Mouse (Mus musculus) limb, embryonic 12.5 days (tissue): ENCODE data around the gene Tbc1d10a. TPM values are rescaled to one million over a fixed set of nuclear protein-coding genes. Genes with fewer than 3 reads are reported as not detected.
A peak's percentile ranks its signal among the peaks of the same experiment; 100 is the strongest.
"Not testable (repeated sequence)": the region's sequence is repeated elsewhere in the genome, so short reads cannot be mapped to it uniquely, and the experiment has no call there.

Experiments
- ATAC-seq: fragments of 200-750 bp; cut with Nextera tagmentation; 2 replicates; pipeline ENCODE4 v1.8.0; 2017; ENCODE audit warnings: low read depth, moderate TSS enrichment; ENCODE audit not compliant: insufficient number of reproducible peaks, insufficient read depth, low FRiP score, low TSS enrichment
- H3K27ac ChIP-seq: fragments of 300-500 bp; sonication (generic); 2 replicates; pipeline ENCODE4 v1.5.1; 2016; ENCODE audit warnings: mild to moderate bottlenecking, moderate library complexity
- H3K27me3 ChIP-seq: fragments of 300-500 bp; sonication (generic); 2 replicates; pipeline ENCODE4 v1.6.1; 2016; ENCODE audit warnings: mild to moderate bottlenecking, moderate library complexity
- H3K36me3 ChIP-seq: fragments of 300-500 bp; sonication (generic); 2 replicates; pipeline ENCODE4 v1.6.1; 2016; ENCODE audit warnings: mild to moderate bottlenecking, moderate library complexity
- H3K4me1 ChIP-seq: fragments of 300-500 bp; sonication (generic); replicated peaks from 2 replicates; pipeline ENCODE4 v1.6.1; 2016
- H3K4me2 ChIP-seq: fragments of 300-500 bp; sonication (generic); 2 replicates; pipeline ENCODE4 v1.6.1; 2016; ENCODE audit warnings: mild to moderate bottlenecking, moderate library complexity
- H3K4me3 ChIP-seq: fragments of 300-500 bp; sonication (generic); replicated peaks from 2 replicates; pipeline ENCODE4 v1.5.1; 2016; ENCODE audit warnings: mild to moderate bottlenecking
- H3K9ac ChIP-seq: fragments of 300-500 bp; sonication (generic); replicated peaks from 2 replicates; pipeline ENCODE4 v1.6.1; 2016; ENCODE audit warnings: mild to moderate bottlenecking, moderate library complexity
- H3K9me3 ChIP-seq: fragments of 300-500 bp; sonication (generic); 2 replicates; pipeline ENCODE4 v1.6.1; 2016; ENCODE audit warnings: mild to moderate bottlenecking, moderate library complexity
- WGBS: fragments of 180-500 bp; shearing (Covaris S2); methylation state at CpG from one replicate; pipeline ENCODE4 v1.1.7; 2016; 5-methylcytosine and 5-hydroxymethylcytosine counted together
- polyA plus RNA-seq: library from polyadenylated mRNA; unstranded; fragments of >200 nt; fragmentation: Nextera tagmentation; extraction: Ambion mirVana; gene quantifications from 2 replicates; pipeline ENCODE4 v1.2.1, GENCODE M21; 2016

Gene Tbc1d10a
- polyA plus RNA-seq, 1 experiment from 2014 or later, result 36.8 TPM

GRCm38 (mm10) chr11:4184251-4184952, 2.2 kb upstream of the Tbc1d10a start:
- Histone ChIP-seq H3K4me2 (no peak overlapping the region), H3K9ac (no peak overlapping the region), H3K4me1 (peaks cover 7% of the 10 kb centered on the region), H3K36me3 (peaks cover 39% of the 10 kb centered on the region), H3K27me3 (0 out of 2 replicates have a peak, but pooled peaks cover 4% of the 10 kb centered on the region), H3K27ac (no peak overlapping the region), H3K4me3 (no peak overlapping the region), H3K9me3 (no peaks in the 10 kb centered on the region)
- 74% methylated on average over 4 of the region's 4 CpGs for WGBS
- ATAC-seq, result no peak

GRCm38 (mm10) chr11:4185480-4185879, 1.1 kb upstream of the Tbc1d10a start:
- H3K4me3 ChIP-seq, H3K27ac ChIP-seq, ATAC-seq, H3K4me2 ChIP-seq, H3K9ac ChIP-seq, H3K9me3 ChIP-seq, H3K27me3 ChIP-seq: not testable (repeated sequence)
- H3K36me3 ChIP-seq, result peaks cover 28% of the 10 kb centered on the region
- WGBS, result 87% methylated on average over 6 of the region's 6 CpGs
- peaks cover 13% of the 10 kb centered on the region for H3K4me1 ChIP-seq

GRCm38 (mm10) chr11:4187318-4187700, 720 bp downstream of the Tbc1d10a start:
- H3K9me3 ChIP-seq, result no peaks in the 10 kb centered on the region
- ATAC-seq, result no peak
- peaks cover 11% of the 10 kb centered on the region for H3K36me3 ChIP-seq
- 12% methylated on average over 9 of the region's 9 CpGs for WGBS
- H3K9ac ChIP-seq, result peak overlapping the region; percentile 88
- H3K4me3 ChIP-seq, result peak overlapping the region; percentile 84
- peaks cover 31% of the 10 kb centered on the region for H3K4me1 ChIP-seq
- H3K27ac ChIP-seq, result no peak overlapping the region; the same call in 1 of the 2 replicates
- H3K4me2 ChIP-seq, result peak overlapping the region; percentile 82
- 0 out of 2 replicates have a peak, but pooled peaks cover 4% of the 10 kb centered on the region for H3K27me3 ChIP-seq

- H3K9ac ChIP-seq, result no peak overlapping the region
- peaks cover 36% of the 10 kb centered on the region for H3K4me1 ChIP-seq
- H3K9me3 ChIP-seq, result no peaks in the 10 kb centered on the region
- 93% methylated on average over 6 of the region's 6 CpGs for WGBS
- H3K4me3 ChIP-seq, result no peak overlapping the region
- no peak overlapping the region for H3K4me2 ChIP-seq
- no peak overlapping the region for H3K27ac ChIP-seq
- no peaks in the 10 kb centered on the region for H3K36me3 ChIP-seq
- ATAC-seq, result no peak
- H3K27me3 ChIP-seq, result 0 out of 2 replicates have a peak, but pooled peaks cover 4% of the 10 kb centered on the region
Observed at GRCm38 (mm10) chr11:4189182-4189581, 2.6 kb downstream of the Tbc1d10a start.

GRCm38 (mm10) chr11:4190677-4191076, 4.1 kb downstream of the Tbc1d10a start:
- peaks cover 36% of the 10 kb centered on the region for H3K4me1 ChIP-seq
- WGBS, result 49% methylated on average over 3 of the region's 3 CpGs

GRCm38 (mm10) chr11:4192757-4193156, 6.2 kb downstream of the Tbc1d10a start:
- H3K27ac ChIP-seq, result peak overlapping the region; percentile 79
- 0 out of 2 replicates have a peak, but pooled peaks cover 2% of the 10 kb centered on the region for H3K27me3 ChIP-seq
- H3K4me2 ChIP-seq, result no peak overlapping the region
- H3K9me3 ChIP-seq, result no peaks in the 10 kb centered on the region
- no peak overlapping the region for H3K9ac ChIP-seq
- H3K4me1 ChIP-seq, result peaks cover 32% of the 10 kb centered on the region
- H3K36me3 ChIP-seq, result 0 out of 2 replicates have a peak, but pooled peaks cover 2% of the 10 kb centered on the region
- WGBS, result 71% methylated on average over 3 of the region's 3 CpGs
- ATAC-seq, result no peak
- no peak overlapping the region for H3K4me3 ChIP-seq

More at GRCm38 (mm10) chr11:4190677-4191076, 4.1 kb downstream of the Tbc1d10a start:
- H3K27ac ChIP-seq, result no peak overlapping the region
- 0 out of 2 replicates have a peak, but pooled peaks cover 4% of the 10 kb centered on the region for H3K27me3 ChIP-seq
- H3K4me3 ChIP-seq, result no peak overlapping the region
- no peak overlapping the region for H3K4me2 ChIP-seq
- H3K9ac ChIP-seq, result no peak overlapping the region
- no peaks in the 10 kb centered on the region for H3K36me3 ChIP-seq
- ATAC-seq, result no peak
- no peaks in the 10 kb centered on the region for H3K9me3 ChIP-seq

- Histone ChIP-seq H3K4me1 (peaks cover 29% of the 10 kb centered on the region), H3K27ac (peak overlapping the region; percentile 79; the same call in 1 of the 2 replicates), H3K36me3 (0 out of 2 replicates have a peak, but pooled peaks cover 2% of the 10 kb centered on the region), H3K9ac (no peak overlapping the region), H3K27me3 (no peaks in the 10 kb centered on the region), H3K4me3 (no peak overlapping the region), H3K9me3 (no peaks in the 10 kb centered on the region), H3K4me2 (no peak overlapping the region)
- no peak for ATAC-seq
Observed at GRCm38 (mm10) chr11:4193420-4193819, 6.8 kb downstream of the Tbc1d10a start.

- Histone ChIP-seq H3K36me3 (0 out of 2 replicates have a peak, but pooled peaks cover 2% of the 10 kb centered on the region), H3K27ac (no peak overlapping the region), H3K27me3 (no peaks in the 10 kb centered on the region), H3K4me1 (peaks cover 22% of the 10 kb centered on the region), H3K9me3 (no peaks in the 10 kb centered on the region), H3K9ac (no peak overlapping the region), H3K4me2 (no peak overlapping the region), H3K4me3 (no peak overlapping the region)
- no peak for ATAC-seq
- 77% methylated on average over 3 of the region's 3 CpGs for WGBS
Observed at GRCm38 (mm10) chr11:4195597-4196031, 9.0 kb downstream of the Tbc1d10a start.

GRCm38 (mm10) chr11:4196636-4197035, 10.0 kb downstream of the Tbc1d10a start:
- Histone ChIP-seq H3K9ac (no peak overlapping the region), H3K4me1 (peaks cover 12% of the 10 kb centered on the region), H3K27me3 (no peaks in the 10 kb centered on the region), H3K4me2 (no peak overlapping the region), H3K27ac (peak overlapping the region; percentile 12; the same call in 1 of the 2 replicates), H3K36me3 (0 out of 2 replicates have a peak, but pooled peaks cover 2% of the 10 kb centered on the region), H3K4me3 (no peak overlapping the region), H3K9me3 (no peaks in the 10 kb centered on the region)
- 65% methylated on average over 8 of the region's 8 CpGs for WGBS
- ATAC-seq, result no peak

- Histone ChIP-seq H3K36me3 (0 out of 2 replicates have a peak, but pooled peaks cover 2% of the 10 kb centered on the region), H3K27me3 (no peaks in the 10 kb centered on the region), H3K9me3 (no peaks in the 10 kb centered on the region), H3K4me3 (no peak overlapping the region), H3K27ac (no peak overlapping the region), H3K9ac (no peak overlapping the region), H3K4me2 (no peak overlapping the region), H3K4me1 (0 out of 2 replicates have a peak, but pooled peaks cover 1% of the 10 kb centered on the region)
- WGBS, result 94% methylated on average over 1 of the region's 1 CpGs
- no peak for ATAC-seq
Observed at GRCm38 (mm10) chr11:4197691-4198090, 11.1 kb downstream of the Tbc1d10a start.

- Histone ChIP-seq H3K4me3 (no peak overlapping the region), H3K36me3 (peaks cover 17% of the 10 kb centered on the region), H3K4me2 (no peak overlapping the region), H3K27ac (no peak overlapping the region), H3K9me3 (no peaks in the 10 kb centered on the region), H3K27me3 (no peaks in the 10 kb centered on the region), H3K4me1 (no peaks in the 10 kb centered on the region), H3K9ac (no peak overlapping the region)
- ATAC-seq, result no peak
- WGBS, result 79% methylated on average over 11 of the region's 11 CpGs
Observed at GRCm38 (mm10) chr11:4201981-4202700, 15.6 kb downstream of the Tbc1d10a start.
